Mouse (Mus musculus) small intestine, adult 2 months (tissue): Measurements from ENCODE around the gene Zyg11b.

Experiments used
- CTCF ChIP-seq: fragments of 200-500 bp; IDR thresholded peaks from 2 replicates; pipeline ENCODE4 v1.5.1; 2012; ENCODE audit warnings: low read depth, mild to moderate bottlenecking, control low read depth, inconsistent platforms, low read length, moderate library complexity, mixed read lengths; ENCODE audit not compliant: insufficient replicate concordance, insufficient read length; ENCODE audit errors: extremely low read depth
- POLR2A ChIP-seq: fragments of 200-500 bp; IDR thresholded peaks from 2 replicates; pipeline ENCODE4 v1.6.1; 2012; ENCODE audit warnings: low read depth, mild to moderate bottlenecking, control low read depth, inconsistent platforms, low read length, moderate library complexity

DNA sequence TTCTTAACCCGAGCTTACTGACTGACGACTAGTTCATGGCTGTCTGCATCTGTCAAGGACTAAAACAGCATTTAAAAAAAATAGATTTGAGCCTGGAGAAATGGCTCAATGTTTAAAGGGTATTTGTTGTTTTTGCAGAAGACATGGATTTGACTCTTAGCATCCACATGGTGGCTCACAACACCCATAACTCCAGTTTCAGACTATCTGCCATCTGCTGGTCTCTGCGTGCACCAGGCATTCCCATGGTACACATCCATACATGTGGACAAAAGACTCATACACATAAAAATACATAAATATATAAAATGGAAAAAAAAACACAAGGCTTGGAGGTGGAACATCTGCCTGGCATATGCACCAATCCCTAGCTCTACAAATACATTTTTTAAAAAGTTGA is 51.6 kb downstream of the Zyg11b start:
- TF ChIP-seq CTCF = no peak
- TF ChIP-seq POLR2A = no peak
